Mouse (Mus musculus) midbrain, embryonic 15.5 days (tissue): ENCODE measurements around the gene Tcf7l1. TPM values are rescaled to one million over a fixed set of nuclear protein-coding genes. Genes with fewer than 3 reads are reported as not detected.

Experiments used
- ATAC-seq: fragments of 200-750 bp; cut with Nextera tagmentation; replicated peaks from 2 replicates; pipeline ENCODE4 v1.8.0; 2017; ENCODE audit warnings: moderate TSS enrichment
- H3K27ac ChIP-seq: fragments of 300-500 bp; sonication (generic); 2 replicates; pipeline ENCODE4 v1.5.1; 2015; ENCODE audit warnings: mild to moderate bottlenecking, inconsistent platforms
- H3K27me3 ChIP-seq: fragments of 300-500 bp; sonication (generic); replicated peaks from 2 replicates; pipeline ENCODE4 v1.6.1; 2015; ENCODE audit warnings: inconsistent platforms
- H3K36me3 ChIP-seq: fragments of 300-500 bp; sonication (generic); replicated peaks from 2 replicates; pipeline ENCODE4 v1.6.1; 2015; ENCODE audit warnings: inconsistent platforms
- H3K4me1 ChIP-seq: fragments of 300-500 bp; sonication (generic); 2 replicates; pipeline ENCODE4 v1.6.1; 2015; ENCODE audit warnings: inconsistent platforms
- H3K4me2 ChIP-seq: fragments of 300-500 bp; sonication (generic); 2 replicates; pipeline ENCODE4 v1.6.1; 2015; ENCODE audit warnings: inconsistent platforms, mild to moderate bottlenecking, moderate library complexity
- H3K4me3 ChIP-seq: fragments of 300-500 bp; sonication (generic); 2 replicates; pipeline ENCODE4 v1.5.1; 2015; ENCODE audit warnings: mild to moderate bottlenecking, inconsistent platforms
- H3K9ac ChIP-seq: fragments of 300-500 bp; sonication (generic); 2 replicates; pipeline ENCODE4 v1.6.1; 2015; ENCODE audit warnings: mild to moderate bottlenecking, inconsistent platforms
- H3K9me3 ChIP-seq: fragments of 300-500 bp; sonication (generic); 2 replicates; pipeline ENCODE4 v1.6.1; 2016; ENCODE audit warnings: inconsistent platforms
- WGBS: fragments of 180-500 bp; shearing (Covaris S2); methylation state at CpG from one replicate; pipeline ENCODE4 v1.1.7; 2015; ENCODE audit warnings: mixed read lengths; 5-methylcytosine and 5-hydroxymethylcytosine counted together
- polyA plus RNA-seq: library from polyadenylated mRNA; unstranded; fragments of >200 nt; fragmentation: Nextera tagmentation; extraction: Ambion mirVana; gene quantifications from 2 replicates; pipeline ENCODE4 v1.2.1, GENCODE M21; 2015

Gene Tcf7l1
- polyA plus RNA-seq, 1 experiment from 2014 or later, result 6.1 TPM

DNA sequence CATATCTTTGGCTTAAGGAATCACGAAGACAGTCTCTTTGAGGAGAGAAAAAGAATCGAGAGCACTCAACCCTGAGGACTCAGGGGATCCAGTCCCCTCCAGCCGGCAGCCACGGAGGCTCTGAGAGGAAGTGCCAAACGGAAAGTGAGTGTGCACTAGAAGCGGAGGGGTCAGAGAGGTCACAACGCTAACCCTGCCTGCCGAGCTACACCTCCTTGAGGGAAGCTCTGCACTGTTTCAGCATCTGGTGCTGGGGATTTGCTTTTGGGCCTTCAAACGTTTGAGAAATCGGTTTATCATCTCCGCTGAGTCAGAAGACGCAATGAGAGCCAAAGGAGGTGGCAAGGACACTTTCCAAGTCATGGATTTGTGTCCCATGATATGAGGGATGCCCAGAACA is 53.8 kb downstream of the Tcf7l1 start:
- Histone ChIP-seq H3K27me3 (no peaks in the 10 kb centered on the region), H3K36me3 (no peaks in the 10 kb centered on the region), H3K9ac (no peak overlapping the region), H3K4me1 (peaks cover 12% of the 10 kb centered on the region), H3K4me3 (no peak overlapping the region), H3K9me3 (no peaks in the 10 kb centered on the region), H3K4me2 (no peak overlapping the region), H3K27ac (no peak overlapping the region)
- no peak for ATAC-seq
- 39% methylated on average over 12 of the region's 12 CpGs for WGBS

DNA sequence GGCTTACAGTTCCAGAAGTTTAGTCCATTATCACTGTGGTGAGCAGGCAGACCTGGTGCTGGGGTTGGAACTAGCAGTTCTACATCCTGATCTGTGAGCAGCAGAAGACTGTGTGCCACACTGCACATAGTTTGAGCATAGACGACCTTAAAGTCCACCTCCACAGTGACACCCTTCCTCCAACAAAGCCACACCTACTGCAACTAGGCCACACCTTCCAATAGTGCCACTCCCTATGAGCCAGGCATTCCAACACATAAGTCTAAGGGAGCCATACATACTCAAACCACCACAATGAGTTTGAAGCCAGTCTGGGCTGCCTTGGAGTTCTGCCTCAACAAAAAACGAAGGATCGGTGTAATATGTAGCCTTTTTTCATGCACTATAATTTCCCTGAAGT is 55.7 kb downstream of the Tcf7l1 start:
- Histone ChIP-seq H3K9ac (no peak overlapping the region), H3K27ac (no peak overlapping the region), H3K4me1 (peaks cover 26% of the 10 kb centered on the region), H3K27me3 (no peaks in the 10 kb centered on the region), H3K4me2 (no peak overlapping the region), H3K4me3 (no peak overlapping the region), H3K9me3 (no peaks in the 10 kb centered on the region), H3K36me3 (no peaks in the 10 kb centered on the region)
- no peak for ATAC-seq
- WGBS, result 96% methylated on average over 3 of the region's 3 CpGs

DNA sequence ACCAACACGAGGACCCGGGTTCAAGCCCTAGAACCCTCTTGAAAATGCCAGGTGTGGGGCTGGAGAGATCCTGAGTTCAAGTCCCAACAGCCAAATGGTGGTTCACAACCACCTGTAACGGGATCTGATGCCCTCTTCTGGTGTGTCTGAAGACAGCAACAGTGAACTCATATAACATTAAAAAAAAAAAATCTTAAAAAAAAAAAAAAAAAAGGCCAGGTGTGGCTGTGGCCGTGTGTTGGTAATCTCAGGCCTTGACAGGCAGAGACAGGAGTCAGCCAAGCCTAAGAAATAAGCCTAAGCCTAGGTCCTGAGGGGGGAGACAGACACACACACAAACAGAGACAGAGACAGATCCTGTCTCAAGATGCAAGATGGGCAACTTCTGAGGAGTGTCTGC is 56.9 kb downstream of the Tcf7l1 start:
- H3K4me2 ChIP-seq, result no peak overlapping the region

DNA sequence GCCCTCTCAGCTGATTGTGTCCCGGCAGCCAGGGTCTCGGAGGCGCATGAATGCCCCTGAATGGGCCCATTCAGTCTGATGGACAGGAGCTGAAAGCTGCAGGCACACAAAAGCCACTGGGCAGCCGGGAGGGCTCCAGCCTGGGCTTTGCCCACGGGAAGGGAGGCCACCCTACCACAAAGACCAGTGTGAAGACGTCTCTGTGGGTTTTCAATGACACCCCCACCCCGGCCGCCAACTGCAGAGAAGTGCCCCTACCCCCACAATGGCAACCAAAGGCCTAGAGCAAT is 58.5 kb downstream of the Tcf7l1 start:
- H3K36me3 ChIP-seq, result no peaks in the 10 kb centered on the region
- H3K9me3 ChIP-seq, result no peaks in the 10 kb centered on the region
- peak; percentile 69 for ATAC-seq
- no peaks in the 10 kb centered on the region for H3K27me3 ChIP-seq
- H3K9ac ChIP-seq, result no peak overlapping the region
- peak overlapping the region; percentile 39 for H3K27ac ChIP-seq
- WGBS, result 11% methylated on average over 8 of the region's 8 CpGs
- no peak overlapping the region for H3K4me3 ChIP-seq
- peaks cover 36% of the 10 kb centered on the region for H3K4me1 ChIP-seq
- no peak overlapping the region for H3K4me2 ChIP-seq

More for the DNA sequence above, 56.9 kb downstream of the Tcf7l1 start:
- no peaks in the 10 kb centered on the region for H3K27me3 ChIP-seq
- no peak overlapping the region for H3K27ac ChIP-seq
- ATAC-seq, result no peak
- no peaks in the 10 kb centered on the region for H3K9me3 ChIP-seq
- H3K36me3 ChIP-seq, result no peaks in the 10 kb centered on the region
- 79% methylated on average over 4 of the region's 4 CpGs for WGBS
- H3K9ac ChIP-seq, result no peak overlapping the region
- H3K4me1 ChIP-seq, result peaks cover 35% of the 10 kb centered on the region
- H3K4me3 ChIP-seq, result no peak overlapping the region

DNA sequence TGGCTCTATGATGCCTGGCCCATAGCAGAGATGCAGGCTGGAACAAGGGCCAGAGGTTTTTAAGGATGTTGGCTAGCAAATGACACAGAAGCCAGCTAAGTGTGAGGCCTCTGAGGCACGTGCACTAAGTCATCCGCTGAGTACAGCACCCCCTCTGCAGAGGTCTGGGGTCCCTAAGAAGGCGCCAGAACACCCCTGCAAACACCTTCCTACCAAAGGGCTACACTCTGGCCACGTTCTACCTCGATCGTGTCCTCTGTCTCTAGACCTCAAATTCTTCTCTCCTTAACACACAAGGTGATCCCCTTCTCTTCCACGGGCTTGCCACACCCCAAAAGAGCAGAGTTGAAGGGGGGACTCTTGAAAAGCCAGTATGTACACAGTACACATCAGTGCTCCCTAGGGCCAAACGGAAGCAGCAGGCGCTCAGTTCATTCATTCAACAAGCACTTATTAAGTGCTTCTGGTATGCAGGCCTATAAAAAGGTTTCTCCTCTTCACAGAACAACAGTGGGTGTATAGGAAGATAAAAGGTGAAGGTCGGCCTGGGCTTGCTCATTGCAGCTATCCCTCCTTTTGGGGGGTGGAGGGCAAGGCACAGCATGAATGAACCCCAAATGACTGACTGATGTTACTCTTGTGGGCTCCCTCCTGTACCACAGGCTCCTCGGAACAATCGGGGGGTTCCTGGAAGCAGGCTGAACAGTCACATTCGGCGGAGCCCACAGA is 59.1 kb downstream of the Tcf7l1 start:
- H3K9ac ChIP-seq, result no peak overlapping the region
- H3K9me3 ChIP-seq, result no peaks in the 10 kb centered on the region
- ATAC-seq, result peak; percentile 2; the same call in 1 of the 2 replicates
- H3K27ac ChIP-seq, result peak overlapping the region; percentile 39
- no peak overlapping the region for H3K4me2 ChIP-seq
- H3K4me1 ChIP-seq, result peaks cover 40% of the 10 kb centered on the region
- H3K27me3 ChIP-seq, result no peaks in the 10 kb centered on the region
- no peak overlapping the region for H3K4me3 ChIP-seq
- WGBS, result 27% methylated on average over 14 of the region's 14 CpGs
- no peaks in the 10 kb centered on the region for H3K36me3 ChIP-seq

DNA sequence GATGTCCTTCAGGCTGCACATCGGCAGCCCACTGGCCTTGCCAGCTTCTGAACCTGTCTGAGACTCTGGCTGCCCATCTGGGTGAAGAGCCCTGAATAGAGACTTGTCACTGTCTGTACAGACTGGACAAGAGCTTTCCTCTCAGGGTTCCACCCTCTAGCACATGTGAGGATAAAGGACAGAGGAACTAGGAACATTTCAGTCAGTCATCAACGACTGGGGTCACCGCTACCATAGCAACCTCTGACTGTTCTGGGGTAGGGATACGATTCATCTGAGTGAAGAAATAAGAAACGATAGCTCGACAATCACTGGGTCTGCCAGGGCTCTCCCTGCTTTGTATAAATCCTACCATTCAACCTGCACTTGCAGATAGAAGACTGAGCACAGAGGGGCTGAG is 61.2 kb downstream of the Tcf7l1 start:
- H3K27ac ChIP-seq, result peak overlapping the region; percentile 60
- H3K4me3 ChIP-seq, result no peak overlapping the region
- no peak overlapping the region; the same call in 1 of the 2 replicates for H3K4me2 ChIP-seq
- H3K27me3 ChIP-seq, result no peaks in the 10 kb centered on the region
- peaks cover 43% of the 10 kb centered on the region for H3K4me1 ChIP-seq
- WGBS, result 21% methylated on average over 6 of the region's 6 CpGs
- no peaks in the 10 kb centered on the region for H3K36me3 ChIP-seq
- H3K9me3 ChIP-seq, result no peaks in the 10 kb centered on the region
- 0 out of 2 replicates have a peak, but pooled peaks have one; percentile 37 for ATAC-seq
- H3K9ac ChIP-seq, result no peak overlapping the region

DNA sequence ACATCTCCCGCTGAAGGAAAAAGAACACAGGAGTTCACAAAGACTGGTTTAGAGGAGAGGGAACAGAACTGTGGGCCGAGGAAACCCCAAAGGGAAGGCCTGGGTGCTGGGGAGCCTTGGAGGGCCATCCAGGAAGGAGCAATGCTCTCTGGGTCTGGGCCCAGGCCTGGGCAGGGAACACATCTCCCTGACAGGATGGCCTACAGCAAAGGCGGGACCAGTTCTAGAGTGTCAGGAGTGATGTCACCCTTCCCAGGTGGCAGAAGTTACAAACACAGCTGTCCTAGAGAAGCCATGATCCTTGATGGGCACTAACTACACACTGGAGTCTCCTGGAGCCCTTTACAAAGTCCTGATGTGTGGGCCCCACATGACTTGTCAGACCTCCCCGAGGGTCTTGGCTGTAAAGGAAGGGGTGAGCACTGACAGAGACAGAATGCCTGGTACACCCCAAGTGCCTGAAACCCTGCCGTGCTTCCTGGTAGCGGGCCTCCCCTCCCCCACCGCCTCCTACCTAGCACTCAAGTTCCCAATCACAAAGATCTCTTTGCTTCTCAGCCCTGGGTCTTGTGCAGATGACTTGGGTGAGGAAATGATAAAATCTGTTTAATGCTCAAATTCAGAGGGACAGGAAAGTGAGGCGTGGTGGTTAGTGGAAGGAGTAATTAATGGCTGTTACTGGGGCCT is 64.4 kb downstream of the Tcf7l1 start:
- Histone ChIP-seq H3K4me3 (no peak overlapping the region), H3K27ac (no peak overlapping the region), H3K9ac (no peak overlapping the region), H3K4me2 (no peak overlapping the region), H3K4me1 (peaks cover 26% of the 10 kb centered on the region), H3K9me3 (no peaks in the 10 kb centered on the region), H3K27me3 (no peaks in the 10 kb centered on the region), H3K36me3 (no peaks in the 10 kb centered on the region)
- WGBS, result 67% methylated on average over 8 of the region's 8 CpGs
- ATAC-seq, result no peak

DNA sequence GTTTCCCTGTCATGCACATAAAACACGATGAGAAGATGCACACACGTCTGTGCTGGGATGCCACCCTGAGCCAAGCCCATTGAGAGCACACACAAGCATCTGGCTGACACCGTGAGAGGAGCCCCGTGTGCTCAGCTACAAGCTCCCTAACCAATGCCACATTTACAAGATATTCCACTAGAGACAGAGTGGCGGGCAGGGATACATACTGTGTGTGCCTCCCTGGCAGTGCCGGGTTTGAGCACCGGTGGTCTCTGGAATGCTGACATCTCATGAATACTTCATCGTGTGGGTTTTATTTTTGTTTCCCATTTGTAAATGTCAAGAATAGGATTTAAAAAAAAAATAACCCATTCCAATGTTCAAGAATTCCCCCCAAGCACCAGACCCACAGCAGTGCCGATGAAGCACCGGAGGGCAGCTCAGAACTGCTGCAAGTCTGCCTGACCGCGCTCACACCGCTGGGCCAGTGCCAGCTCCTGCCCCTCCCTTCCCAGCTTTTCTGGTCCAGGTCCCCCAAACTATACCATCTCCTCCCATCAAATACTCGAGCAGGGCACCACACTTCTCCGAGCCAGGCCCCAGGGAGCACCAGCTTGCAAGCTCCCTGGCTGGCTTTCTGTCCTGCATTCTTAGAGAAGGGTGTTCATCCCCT is 65.2 kb downstream of the Tcf7l1 start:
- no peak for ATAC-seq
- no peaks in the 10 kb centered on the region for H3K9me3 ChIP-seq
- H3K9ac ChIP-seq, result no peak overlapping the region

DNA sequence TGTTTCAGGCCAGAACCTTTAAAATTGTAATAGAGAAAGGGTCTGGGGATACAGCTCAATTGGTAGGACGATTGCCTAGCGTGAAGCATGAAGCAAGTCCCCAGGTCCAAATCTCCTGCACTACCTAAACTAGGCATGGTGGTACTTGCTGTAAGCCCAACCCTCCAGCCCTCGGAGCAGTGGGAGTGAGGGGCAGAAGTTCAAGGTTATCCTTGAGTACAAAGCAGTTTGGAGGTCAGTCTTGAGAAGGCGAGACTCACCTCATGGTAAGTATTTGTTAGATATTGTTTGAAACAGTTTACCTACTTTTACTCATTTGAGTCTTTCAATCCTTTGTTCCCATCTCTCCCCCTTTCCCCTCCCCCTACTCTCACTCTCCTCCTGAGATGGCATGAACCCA is 65.9 kb downstream of the Tcf7l1 start:
- ATAC-seq, result no peak

More for the DNA sequence above, 65.2 kb downstream of the Tcf7l1 start:
- no peak overlapping the region for H3K4me2 ChIP-seq
- no peaks in the 10 kb centered on the region for H3K36me3 ChIP-seq
- no peak overlapping the region for H3K27ac ChIP-seq
- no peak overlapping the region for H3K4me3 ChIP-seq
- WGBS, result 62% methylated on average over 15 of the region's 15 CpGs
- no peaks in the 10 kb centered on the region for H3K27me3 ChIP-seq
- peaks cover 21% of the 10 kb centered on the region for H3K4me1 ChIP-seq

DNA sequence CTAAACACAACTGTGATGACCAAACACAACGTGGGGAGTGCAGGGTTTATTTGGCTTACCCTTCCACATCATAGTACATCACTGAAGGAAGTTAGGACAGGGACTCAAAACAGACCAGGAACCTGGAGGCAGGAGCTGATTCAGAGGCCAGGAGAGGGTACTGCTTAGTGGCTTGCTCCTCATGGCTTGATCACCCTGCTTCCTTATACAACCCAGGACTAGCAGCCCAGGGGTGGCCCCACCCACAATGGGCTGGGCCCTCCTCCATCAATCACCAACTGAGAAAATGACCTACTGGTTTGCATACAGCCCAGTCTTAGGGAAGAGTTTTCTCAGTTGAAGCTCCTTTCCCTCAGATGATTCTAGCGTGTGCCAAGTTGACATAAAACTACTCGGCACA is 68.2 kb downstream of the Tcf7l1 start:
- Histone ChIP-seq H3K27me3 (no peaks in the 10 kb centered on the region), H3K4me1 (peaks cover 8% of the 10 kb centered on the region; the same call in 1 of the 2 replicates), H3K27ac (no peak overlapping the region), H3K36me3 (no peaks in the 10 kb centered on the region), H3K4me2 (no peak overlapping the region), H3K9me3 (no peaks in the 10 kb centered on the region), H3K9ac (no peak overlapping the region), H3K4me3 (no peak overlapping the region)
- 93% methylated on average over 3 of the region's 3 CpGs for WGBS
- ATAC-seq, result no peak

More for the DNA sequence above, 65.9 kb downstream of the Tcf7l1 start:
- H3K4me3 ChIP-seq, result no peak overlapping the region
- no peak overlapping the region for H3K4me2 ChIP-seq
- H3K27me3 ChIP-seq, result no peaks in the 10 kb centered on the region
- H3K27ac ChIP-seq, result no peak overlapping the region
- peaks cover 15% of the 10 kb centered on the region for H3K4me1 ChIP-seq
- no peaks in the 10 kb centered on the region for H3K36me3 ChIP-seq
- no peaks in the 10 kb centered on the region for H3K9me3 ChIP-seq
- H3K9ac ChIP-seq, result no peak overlapping the region
- WGBS, result 94% methylated on average over 4 of the region's 4 CpGs

DNA sequence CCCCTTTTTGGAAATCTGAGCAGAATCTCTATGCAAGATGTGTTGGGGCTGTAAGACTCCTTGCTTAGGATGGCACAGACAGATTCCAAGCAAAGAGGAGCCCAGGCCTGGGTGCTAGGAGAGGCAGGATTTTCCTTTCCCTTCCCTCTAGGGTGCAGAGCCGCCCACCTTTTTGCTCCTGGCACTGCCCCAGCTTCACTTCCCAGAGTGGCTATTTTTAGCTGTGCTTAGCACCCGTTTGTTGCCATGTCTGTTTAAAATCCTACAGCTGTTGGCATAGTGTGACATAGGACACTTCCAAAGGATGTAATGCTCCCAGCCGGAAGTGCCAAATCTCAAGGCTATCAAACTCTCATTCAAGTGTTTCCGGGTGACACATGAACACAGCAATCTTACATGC is 74.3 kb downstream of the Tcf7l1 start:
- H3K9ac ChIP-seq, result no peak overlapping the region
- no peaks in the 10 kb centered on the region for H3K27me3 ChIP-seq
- H3K4me2 ChIP-seq, result no peak overlapping the region
- ATAC-seq, result no peak
- H3K36me3 ChIP-seq, result no peaks in the 10 kb centered on the region
- no peaks in the 10 kb centered on the region for H3K9me3 ChIP-seq
- WGBS, result 62% methylated on average over 4 of the region's 4 CpGs
- no peak overlapping the region for H3K4me3 ChIP-seq
- no peak overlapping the region for H3K27ac ChIP-seq
- peaks cover 4% of the 10 kb centered on the region; the same call in 1 of the 2 replicates for H3K4me1 ChIP-seq

DNA sequence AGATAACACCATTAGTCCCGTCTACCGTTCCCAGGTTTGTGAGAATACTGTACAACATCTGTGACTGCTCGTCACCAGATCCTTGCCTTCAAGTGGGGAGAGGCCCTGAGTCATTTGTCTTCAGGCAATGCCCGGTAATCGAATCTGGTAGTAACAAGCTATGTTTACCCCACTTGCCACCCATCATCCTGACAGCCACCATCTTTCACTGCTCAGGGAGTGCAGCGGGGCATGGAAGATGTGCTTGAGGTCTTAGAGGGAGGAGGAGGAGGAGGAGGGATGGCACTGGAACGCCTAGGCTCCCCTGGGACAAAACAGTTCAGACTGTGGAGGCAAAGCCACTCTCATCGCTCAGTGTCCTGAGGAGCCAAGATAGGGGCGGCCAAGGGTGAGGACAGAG is 74.8 kb downstream of the Tcf7l1 start:
- Histone ChIP-seq H3K27me3 (no peaks in the 10 kb centered on the region), H3K4me1 (peaks cover 4% of the 10 kb centered on the region; the same call in 1 of the 2 replicates), H3K9ac (no peak overlapping the region), H3K4me3 (no peak overlapping the region), H3K9me3 (no peaks in the 10 kb centered on the region), H3K4me2 (no peak overlapping the region), H3K27ac (no peak overlapping the region), H3K36me3 (no peaks in the 10 kb centered on the region)
- 61% methylated on average over 9 of the region's 9 CpGs for WGBS
- no peak for ATAC-seq
